8 mouse cellular contexts compared by ENCODE assay signal in genomic region chr12:52700697-52701191, GRCm38 (mm10). TPM values are rescaled to one million over a fixed set of nuclear protein-coding genes. Genes with fewer than 3 reads are reported as not detected.
DNase-seq lines count a peak whose midpoint lies in the region; ATAC-seq lines count a peak whose summit lies in the region.

No protein-coding gene starts in this region.

- H3K27me3 ChIP-seq in hindbrain, embryonic 16.5 days (replicated peaks; ENCODE audit: control insufficient read depth, insufficient read depth, low read length) = no peaks in the 10 kb centered on the region
- no peaks in the 10 kb centered on the region for H3K27me3 ChIP-seq in neural tube, embryonic 11.5 days (ENCODE audit: control insufficient read depth, insufficient read depth, low read length)

- 6% methylated on average over 15 of the region's 15 CpGs for WGBS in hindbrain, embryonic 16.5 days
- WGBS in neural tube, embryonic 11.5 days = 19% methylated on average over 15 of the region's 15 CpGs

- peak; percentile 44 to 49 for DNase-seq in frontal cortex, postnatal 36 days (ENCODE audit: low spot score in 2 of 2)
- no peak for DNase-seq in frontal cortex, postnatal 25 days (ENCODE audit: low spot score in 2 of 2)
- peak; percentile 21 for DNase-seq in urinary bladder, postnatal 14 days (ENCODE audit: low spot score)
- no peak for DNase-seq in urinary bladder, postnatal 4 days (ENCODE audit: low spot score in 2 of 2)
- DNase-seq in neural tube, embryonic 11.5 days (ENCODE audit: low spot score) = peak; percentile 43
- no peak for DNase-seq in testis, postnatal 14 days (ENCODE audit: low spot score)
- no peak for DNase-seq in kidney, postnatal 14 days

- H3K36me3 ChIP-seq in hindbrain, embryonic 16.5 days (ENCODE audit: control insufficient read depth, insufficient read depth, low read length) = no peaks in the 10 kb centered on the region
- H3K36me3 ChIP-seq in neural tube, embryonic 11.5 days (ENCODE audit: control insufficient read depth, insufficient read depth, low read length) = no peaks in the 10 kb centered on the region

- ATAC-seq in hindbrain, embryonic 16.5 days = peak; percentile 57
- no peak for ATAC-seq in neural tube, embryonic 11.5 days (ENCODE audit: insufficient read depth, low FRiP score, low TSS enrichment)

- peak overlapping the region; percentile 72 for H3K4me2 ChIP-seq in hindbrain, embryonic 16.5 days (ENCODE audit: low read length)
- peak overlapping the region; percentile 58 for H3K4me2 ChIP-seq in neural tube, embryonic 11.5 days (ENCODE audit: low read depth)

- H3K4me1 ChIP-seq in hindbrain, embryonic 16.5 days (ENCODE audit: control insufficient read depth, insufficient read depth, low read depth, low read length) = peaks cover 18% of the 10 kb centered on the region
- peaks cover 17% of the 10 kb centered on the region for H3K4me1 ChIP-seq in neural tube, embryonic 11.5 days (ENCODE audit: control insufficient read depth, insufficient read depth, low read length)

- peak overlapping the region; percentile 86 for H3K27ac ChIP-seq in hindbrain, embryonic 16.5 days (ENCODE audit: low read depth, low read length)
- peak overlapping the region; percentile 67 for H3K27ac ChIP-seq in neural tube, embryonic 11.5 days (ENCODE audit: low read depth, low read length)

- H3K9ac ChIP-seq in hindbrain, embryonic 16.5 days (ENCODE audit: low read depth, low read length) = peak overlapping the region; percentile 75
- H3K9ac ChIP-seq in neural tube, embryonic 11.5 days (ENCODE audit: low read length) = peak overlapping the region; percentile 64

- no peaks in the 10 kb centered on the region for H3K9me3 ChIP-seq in hindbrain, embryonic 16.5 days (ENCODE audit: control insufficient read depth, low read length)
- no peaks in the 10 kb centered on the region for H3K9me3 ChIP-seq in neural tube, embryonic 11.5 days (ENCODE audit: control insufficient read depth, low read length)

- peak overlapping the region; percentile 66 for H3K4me3 ChIP-seq in hindbrain, embryonic 16.5 days (ENCODE audit: low read length)
- peak overlapping the region; percentile 41 for H3K4me3 ChIP-seq in neural tube, embryonic 11.5 days (ENCODE audit: low read depth, low read length)

RNA-seq across cellular contexts. Expression of gene Akap6, which starts 1.6 kb away (rescaled TPM):
- polyA plus RNA-seq in hindbrain, embryonic 16.5 days (2015; fragmentation: Nextera tagmentation; extraction: Ambion mirVana) = 22.9 and 23.9 TPM in 2 replicates
- 20.9 and 24.4 TPM in 2 replicates for polyA plus RNA-seq in neural tube, embryonic 11.5 days (2014; fragmentation: Nextera tagmentation; extraction: Ambion mirVana)

Comparison
In these comparisons a context has a peak if more than half of its experiments do, and no peak if none do; other contexts are left out.
1. DNase-seq: peak in frontal cortex, postnatal 36 days (2 of 2), urinary bladder, postnatal 14 days (single experiment) and neural tube, embryonic 11.5 days (single experiment); none in frontal cortex, postnatal 25 days (0 of 2), urinary bladder, postnatal 4 days (0 of 2), testis, postnatal 14 days (single experiment) and kidney, postnatal 14 days (single experiment).